Mouse (Mus musculus) brain, adult 2 months (tissue): Measurements from ENCODE around the gene Cxcl1.
"Not testable (repeated sequence)": the region's sequence is repeated elsewhere in the genome, so short reads cannot be mapped to it uniquely, and the experiment has no call there.

Experiments
- DNase-seq: peaks from one replicate; pipeline ENCODE4 v3.0.0; 2011; ENCODE audit warnings: low read depth, low spot score

The Cxcl1 gene

DNA sequence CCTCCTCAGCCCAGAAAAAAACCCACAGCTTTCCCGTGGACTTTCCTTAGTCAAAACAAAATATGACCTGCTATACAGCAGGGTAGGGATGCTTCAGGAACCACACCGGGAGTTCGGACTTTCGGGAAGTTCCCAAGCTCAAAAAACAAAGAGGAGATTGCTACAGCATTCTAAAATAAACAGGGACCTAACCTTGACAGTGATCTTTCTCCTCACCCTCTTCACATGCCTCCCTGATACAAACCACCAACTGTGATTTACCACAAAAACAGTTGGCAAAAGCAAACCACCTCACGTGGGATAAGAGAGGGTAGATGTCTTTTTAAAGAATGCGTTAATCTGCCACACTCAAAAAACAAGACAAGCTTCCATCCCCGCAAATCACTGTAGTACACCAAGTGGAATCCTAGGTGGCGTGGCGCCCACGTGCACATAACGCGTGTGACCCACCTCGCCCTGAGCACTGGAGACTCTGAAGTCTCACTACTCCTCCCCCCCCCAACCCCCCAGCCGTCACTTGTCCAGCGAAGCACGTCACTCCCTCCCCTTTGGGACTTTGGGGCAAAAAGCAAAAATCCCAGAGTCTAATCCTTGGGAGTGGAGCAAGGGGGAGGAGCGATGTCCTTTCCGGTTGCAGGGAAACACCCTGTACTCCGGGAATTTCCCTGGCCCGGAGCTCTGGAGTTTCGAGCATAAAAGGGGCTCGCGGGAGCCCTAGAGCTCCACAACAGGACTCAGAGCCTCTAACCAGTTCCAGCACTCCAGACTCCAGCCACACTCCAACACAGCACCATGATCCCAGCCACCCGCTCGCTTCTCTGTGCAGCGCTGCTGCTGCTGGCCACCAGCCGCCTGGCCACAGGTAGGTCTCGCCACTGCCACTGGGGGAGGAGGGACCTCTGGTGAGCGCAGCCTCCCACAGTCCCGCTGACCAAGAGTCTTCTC lies at the start of gene Cxcl1:
TSS of gene Cxcl1 (plus strand) at position 723 of the 945 bp plus-strand sequence.
- DNase-seq: peak; percentile 20

GRCm38 (mm10) chr5:90843891-90844290 lies 47.1 kb upstream of the Cxcl1 start:
- no peak for DNase-seq

- DNase-seq: peak; percentile 34
Measured at GRCm38 (mm10) chr5:90850096-90850495, 40.9 kb upstream of the Cxcl1 start.

- DNase-seq: not testable (repeated sequence)
Measured at GRCm38 (mm10) chr5:90851391-90851790, 39.6 kb upstream of the Cxcl1 start.

DNA sequence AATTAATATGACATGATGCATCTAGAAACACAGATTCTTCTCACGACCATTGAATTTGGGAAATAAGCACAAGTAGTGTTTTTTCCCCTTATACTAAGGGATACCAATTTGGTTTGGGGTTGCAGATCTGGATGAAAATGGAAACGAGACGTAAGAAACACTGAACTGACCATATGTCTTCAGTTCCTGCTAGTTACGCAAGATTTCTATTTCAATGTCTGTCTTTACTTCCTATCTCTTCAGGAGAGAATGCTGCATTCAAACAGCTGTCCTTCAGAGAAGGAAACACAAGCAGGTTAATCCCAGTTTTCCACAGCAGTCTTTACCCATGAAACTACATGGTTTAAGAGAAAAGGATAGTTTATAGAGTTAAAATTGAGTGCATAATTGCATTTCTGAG lies 37.8 kb upstream of the Cxcl1 start:
- no peak for DNase-seq

DNA sequence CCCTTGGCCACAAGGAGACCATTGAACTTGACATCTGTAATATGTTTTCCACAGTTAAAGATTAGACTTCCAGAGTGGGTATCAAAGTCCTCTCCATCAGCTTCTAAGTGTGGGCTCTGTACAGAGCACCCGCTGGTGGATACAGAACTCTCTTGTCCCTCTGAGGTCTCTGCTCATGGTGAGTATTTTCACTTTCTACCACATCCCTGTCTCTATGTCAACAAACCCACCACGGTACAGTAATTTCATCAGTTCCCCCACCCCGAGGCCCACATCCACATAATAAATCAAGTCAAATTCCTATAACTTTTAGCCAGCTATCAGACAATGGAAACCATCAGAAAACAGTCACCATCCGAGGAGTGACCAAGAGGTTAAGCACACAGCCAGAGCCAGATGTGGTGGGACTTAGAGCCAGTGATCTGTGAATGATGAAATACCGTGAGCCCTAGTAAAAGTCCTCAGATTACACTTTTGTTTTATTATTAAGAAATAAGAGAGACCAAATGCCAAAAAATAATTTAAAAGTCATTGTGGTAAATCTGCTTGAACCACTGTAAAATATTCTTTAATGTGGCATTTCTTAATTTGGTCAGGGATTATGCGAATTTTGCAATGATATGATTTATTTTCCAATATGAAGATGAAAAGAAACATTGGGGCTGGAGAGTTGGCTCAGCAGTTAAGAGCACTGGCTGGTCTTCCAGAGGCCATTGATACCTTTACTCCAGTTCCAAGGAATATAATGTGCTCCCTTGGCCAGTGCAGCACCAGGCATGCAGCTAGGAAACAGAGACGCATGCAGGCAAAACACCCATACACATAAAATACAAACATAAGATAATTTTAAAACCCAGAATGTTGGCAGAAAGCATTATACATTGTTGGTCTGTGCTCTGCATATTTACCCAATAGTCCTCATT lies 35.5 kb upstream of the Cxcl1 start:
- DNase-seq: no peak

DNA sequence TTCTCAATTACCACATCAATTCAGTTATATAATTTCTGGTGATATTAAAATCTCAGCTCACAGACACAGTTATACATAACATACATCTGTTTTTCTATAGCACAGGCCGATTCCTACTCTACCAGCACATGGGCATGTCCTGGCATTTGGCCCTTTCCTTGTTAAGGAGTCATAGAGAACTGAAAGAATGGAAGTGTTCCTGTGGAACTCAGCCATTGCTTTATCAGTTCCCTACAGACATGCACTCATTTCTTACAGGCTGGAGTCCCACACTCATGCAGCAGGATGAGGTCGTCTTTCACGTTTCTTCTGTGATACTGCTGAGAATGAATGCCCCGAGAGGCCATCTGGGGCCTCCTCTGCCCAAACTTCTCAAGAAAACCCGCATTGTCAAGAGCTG lies 33.6 kb upstream of the Cxcl1 start:
- no peak for DNase-seq

DNA sequence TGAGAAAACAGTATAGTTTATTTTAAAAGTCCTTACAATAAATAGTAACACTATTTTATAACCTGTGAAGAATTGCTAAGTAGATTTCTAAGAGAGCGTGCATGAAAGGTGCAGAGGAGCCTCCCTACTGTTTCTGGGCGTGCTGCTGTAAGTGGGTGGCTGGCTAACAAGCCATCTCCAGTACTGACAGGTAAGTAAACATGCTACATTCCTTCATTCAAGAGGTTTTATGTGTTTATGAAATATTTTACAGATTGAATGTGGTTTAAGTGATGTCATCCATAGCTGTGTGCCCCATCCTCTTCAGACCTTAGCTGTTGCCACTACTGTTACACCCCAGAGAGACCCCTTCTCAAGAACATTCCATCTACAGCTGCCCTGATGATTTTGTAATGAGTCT lies 32.6 kb upstream of the Cxcl1 start:
- DNase-seq: no peak

GRCm38 (mm10) chr5:90859031-90859430 lies 32.0 kb upstream of the Cxcl1 start:
- DNase-seq: peak; percentile 61

GRCm38 (mm10) chr5:90861876-90862375 lies 29.1 kb upstream of the Cxcl1 start:
- no peak for DNase-seq

DNA sequence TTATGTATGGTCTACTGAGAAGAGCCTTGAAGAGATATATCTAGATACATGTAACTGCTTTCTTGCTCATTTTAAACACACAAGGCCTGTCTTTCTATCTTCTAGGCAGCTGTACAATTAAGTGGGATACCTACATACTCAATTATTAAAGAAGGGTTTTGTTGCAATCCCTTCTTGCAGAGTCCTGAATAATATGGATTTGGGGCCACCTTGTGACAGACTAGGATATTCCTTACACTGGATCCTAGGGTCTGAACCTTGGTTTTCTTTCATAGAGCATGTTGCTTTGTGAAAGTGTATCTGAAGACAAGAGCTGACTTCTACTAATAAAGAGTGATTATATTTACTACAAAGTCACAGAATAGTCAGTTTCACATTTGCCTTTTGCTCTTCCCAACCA lies 24.3 kb upstream of the Cxcl1 start:
- no peak for DNase-seq

- no peak for DNase-seq
Measured at GRCm38 (mm10) chr5:90872377-90872776, 18.7 kb upstream of the Cxcl1 start.

GRCm38 (mm10) chr5:90876045-90876444 lies 15.0 kb upstream of the Cxcl1 start:
- no peak for DNase-seq

- no peak for DNase-seq
Measured at GRCm38 (mm10) chr5:90876471-90877172, 14.4 kb upstream of the Cxcl1 start.

GRCm38 (mm10) chr5:90877173-90877512 lies 13.9 kb upstream of the Cxcl1 start:
- no peak for DNase-seq

GRCm38 (mm10) chr5:90879307-90880014 lies 11.6 kb upstream of the Cxcl1 start:
- DNase-seq: no peak

- peak; percentile 11 for DNase-seq
Measured at GRCm38 (mm10) chr5:90880335-90880850, 10.6 kb upstream of the Cxcl1 start.

DNA sequence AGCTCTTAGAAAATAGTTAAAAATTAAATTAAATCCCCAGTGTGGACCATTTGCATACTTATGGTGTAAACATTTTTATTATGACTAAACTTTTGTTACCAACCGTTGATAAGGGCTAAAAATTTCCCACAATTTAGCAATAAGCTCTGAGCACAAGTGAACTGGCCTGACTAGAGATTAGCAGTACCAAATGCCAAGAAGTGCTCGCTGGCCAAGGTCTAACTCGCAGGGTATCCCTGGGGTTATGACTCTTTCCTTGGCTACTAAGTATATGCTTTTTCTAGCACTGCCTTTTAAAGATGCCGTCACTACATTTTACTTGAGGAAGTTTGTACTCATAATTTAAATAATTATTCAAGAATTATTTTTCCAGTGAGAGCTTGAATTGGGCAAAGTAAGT lies 10.0 kb upstream of the Cxcl1 start:
- DNase-seq: no peak

- peak; percentile 49 for DNase-seq
Measured at GRCm38 (mm10) chr5:90881682-90882081, 9.4 kb upstream of the Cxcl1 start.

GRCm38 (mm10) chr5:90882146-90882545 lies 8.9 kb upstream of the Cxcl1 start:
- no peak for DNase-seq
